Mouse (Mus musculus): Measurements from ENCODE around the gene C1rb.
"Not testable (repeated sequence)": the region's sequence is repeated elsewhere in the genome, so short reads cannot be mapped to it uniquely, and the experiment has no call there.

Gene C1rb

DNA sequence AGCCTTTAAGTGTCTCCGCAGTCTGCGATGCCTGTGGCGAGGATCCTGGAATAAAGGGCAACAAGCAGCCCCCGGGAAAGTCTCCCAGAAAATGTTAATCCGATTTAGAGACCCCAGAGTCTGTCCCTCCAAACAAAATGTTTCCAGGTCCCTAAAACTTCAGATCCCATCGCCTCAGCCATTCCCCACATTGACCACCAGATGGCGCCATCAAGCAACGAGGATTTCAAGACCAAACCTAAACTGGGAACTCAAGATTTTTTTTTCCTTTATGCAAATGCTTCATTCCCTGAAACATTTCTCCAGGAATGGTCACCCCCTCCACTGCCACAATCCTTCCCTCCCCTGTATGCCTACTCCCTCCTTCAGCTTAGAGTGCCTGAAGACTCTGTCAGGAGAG is at the start of gene C1rb:
C1rb (plus strand) TSS at position 269 of the 400 bp plus-strand sequence.
- peak; percentile 64 for DNase-seq

DNA sequence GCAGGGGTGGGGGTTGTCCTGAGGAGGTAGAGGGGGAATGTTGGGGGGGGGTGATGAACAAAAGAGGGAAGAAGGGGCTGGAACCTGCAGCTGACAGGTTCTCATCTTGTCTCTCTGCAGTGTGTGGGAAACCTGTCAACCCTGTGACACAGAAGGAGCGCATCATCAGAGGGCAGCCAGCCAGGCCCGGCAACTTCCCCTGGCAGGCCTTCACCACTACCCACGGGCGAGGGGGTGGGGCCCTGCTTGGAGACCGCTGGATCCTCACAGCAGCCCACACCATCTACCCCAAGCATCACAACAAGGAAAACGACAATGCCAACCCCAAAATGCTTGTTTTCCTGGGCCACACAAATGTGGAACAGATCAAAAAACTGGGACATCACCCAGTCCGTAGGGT is 48.0 kb upstream of the C1rb start:
- peak; percentile 38 for DNase-seq

DNA sequence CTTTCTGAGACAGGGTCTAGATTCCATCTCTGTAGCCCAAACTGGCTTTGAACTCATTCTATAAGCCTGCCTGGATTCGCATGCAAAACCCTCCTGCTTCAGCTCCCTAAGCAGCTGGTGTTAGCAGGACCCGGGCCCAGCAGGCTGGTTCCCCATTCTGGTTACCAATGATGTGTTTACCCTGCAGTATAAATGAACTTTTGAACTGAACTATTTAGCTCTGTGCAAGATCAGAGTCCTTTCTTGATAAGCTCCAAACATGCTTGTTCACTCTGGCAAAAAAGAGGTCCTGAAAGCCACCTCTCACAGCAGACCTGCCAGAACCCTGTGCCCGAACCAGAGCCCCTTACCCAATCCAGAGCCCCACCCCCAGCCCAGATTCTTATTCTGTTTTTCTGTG is 42.2 kb upstream of the C1rb start:
- no peak for DNase-seq

DNA sequence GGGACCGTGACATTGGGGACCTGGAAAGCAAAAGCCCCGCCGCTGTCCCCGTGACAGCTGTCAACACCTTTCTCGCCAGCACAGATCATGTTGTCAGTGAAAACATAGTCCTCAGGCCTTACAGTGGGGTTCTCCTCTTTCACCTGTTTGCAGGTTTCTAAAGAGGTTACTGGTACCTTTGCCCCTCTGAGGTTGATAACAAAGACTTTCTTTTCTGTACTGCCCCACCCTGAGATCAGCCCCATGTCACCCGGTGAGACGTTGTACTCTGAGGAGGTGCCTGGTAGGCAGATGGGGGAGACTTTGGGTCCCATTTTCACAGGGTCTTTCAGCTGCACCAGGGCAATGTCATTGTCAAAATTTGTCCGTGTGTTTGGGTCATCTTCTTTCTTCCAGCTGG is 39.0 kb upstream of the C1rb start:
- DNase-seq = no peak

DNA sequence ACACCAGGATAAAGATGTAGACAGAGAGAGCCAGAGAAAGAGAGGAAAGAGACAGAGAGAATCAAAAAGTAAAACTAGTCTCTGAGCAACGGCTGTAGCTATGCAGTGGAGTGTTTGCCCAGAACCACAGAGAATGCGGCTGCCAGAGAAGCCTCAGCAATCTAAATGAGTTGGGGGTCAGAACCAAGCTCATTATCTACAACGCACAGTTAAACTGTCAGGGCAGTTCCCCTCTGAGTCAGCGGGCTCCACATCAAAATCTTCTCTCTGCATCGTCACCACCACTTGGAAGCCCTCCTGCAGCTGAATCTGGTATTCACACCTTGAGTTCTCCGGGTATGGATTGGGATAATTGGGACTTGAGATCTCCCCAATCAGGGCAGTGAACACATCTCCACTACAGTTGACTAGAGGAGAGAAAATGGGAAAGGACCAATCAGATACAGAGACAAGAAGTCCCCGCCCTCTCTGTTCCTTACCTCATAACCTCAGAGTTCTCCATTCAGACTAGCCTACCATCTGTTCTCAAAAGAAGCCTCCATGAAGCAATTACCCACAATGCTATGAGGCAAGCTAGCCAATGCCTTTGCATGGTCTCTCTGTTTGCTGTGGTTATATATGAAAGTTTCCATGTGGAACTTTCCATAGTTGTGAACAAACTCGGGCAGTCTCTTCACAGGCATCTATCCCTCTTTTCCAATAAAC is 33.8 kb upstream of the C1rb start:
- not testable (repeated sequence) for DNase-seq

DNA sequence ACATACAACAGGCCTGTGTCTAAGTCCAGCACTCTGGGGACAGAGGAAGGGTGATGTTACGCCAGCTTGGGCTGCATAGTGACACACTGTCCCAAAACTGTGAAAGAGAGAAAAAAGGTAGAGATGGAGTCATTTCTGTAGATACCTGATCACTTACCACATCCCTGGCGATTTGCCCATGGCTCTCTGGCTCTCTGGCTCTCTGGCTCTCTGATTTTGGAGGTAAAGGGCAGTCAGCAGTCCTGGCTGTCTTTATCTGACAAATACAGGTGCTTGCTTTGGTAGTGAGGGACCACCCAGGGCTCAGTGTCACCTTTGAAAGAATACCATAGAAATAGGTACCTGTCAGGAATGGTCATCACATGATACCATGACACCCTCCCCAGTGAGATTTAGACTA is 28.9 kb upstream of the C1rb start:
- DNase-seq = not testable (repeated sequence)

DNA sequence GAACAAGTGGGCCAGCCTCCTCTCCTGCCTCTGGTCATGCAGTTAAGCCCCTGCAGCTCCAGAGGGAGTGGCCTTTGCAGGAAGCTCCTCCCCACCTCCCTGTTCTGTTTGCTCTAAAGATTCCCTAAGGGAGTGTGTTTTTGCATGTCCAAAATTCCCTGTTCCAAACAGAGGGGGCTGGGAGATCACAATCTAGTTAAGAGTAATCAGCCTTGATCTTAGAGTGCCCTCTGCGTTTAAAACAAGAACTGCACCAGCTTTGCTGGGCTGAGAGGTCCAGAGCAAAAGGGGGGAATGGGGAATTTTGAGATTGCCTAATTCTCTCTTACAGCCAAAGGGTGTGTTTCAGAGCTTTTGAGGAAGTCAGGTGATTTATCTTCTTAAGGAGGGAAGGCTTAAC is 27.8 kb upstream of the C1rb start, which contains the start of gene C1s1:
C1s1 (minus strand) TSS at position 76 of the 400 bp plus-strand sequence.
- DNase-seq = peak; percentile 52

DNA sequence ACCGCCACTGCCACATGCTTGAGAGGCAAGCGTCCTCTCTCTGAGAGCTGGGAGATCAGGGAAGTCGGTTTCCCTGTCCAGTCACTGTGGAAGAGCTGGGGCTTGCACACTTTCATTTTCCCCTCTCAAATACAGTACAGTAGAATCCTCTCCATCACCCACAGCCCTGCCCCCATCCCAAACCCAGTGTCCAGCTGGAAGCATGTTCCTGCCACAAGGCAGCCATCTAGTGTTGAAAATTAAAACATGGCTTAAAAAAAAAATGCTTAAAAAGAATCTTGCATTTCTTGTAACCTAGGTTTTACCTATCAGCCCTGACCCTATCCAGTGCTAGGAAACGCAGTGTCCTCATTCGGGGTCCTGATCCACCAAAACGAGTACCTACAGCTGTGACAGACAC is 25.6 kb upstream of the C1rb start:
- DNase-seq = peak; percentile 42

DNA sequence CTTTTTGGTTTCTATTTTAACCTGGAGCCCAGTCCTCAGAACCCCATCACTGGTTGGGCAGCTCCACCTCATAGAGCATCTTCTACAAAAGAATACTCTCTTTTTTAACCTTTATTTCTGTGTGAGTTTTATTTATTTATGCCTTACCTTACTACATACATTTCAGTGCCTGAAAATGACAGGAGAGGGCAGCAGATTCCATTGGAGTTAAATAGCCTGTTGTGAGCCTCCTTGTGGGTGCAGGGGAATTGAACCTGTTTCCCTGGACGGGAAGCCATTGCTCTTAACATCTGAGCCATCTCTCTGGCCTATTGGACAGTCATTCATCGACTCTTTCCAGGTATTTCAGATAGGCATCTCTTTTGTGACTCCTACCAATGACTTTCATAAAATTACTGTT is 24.7 kb upstream of the C1rb start:
- no peak for DNase-seq

DNA sequence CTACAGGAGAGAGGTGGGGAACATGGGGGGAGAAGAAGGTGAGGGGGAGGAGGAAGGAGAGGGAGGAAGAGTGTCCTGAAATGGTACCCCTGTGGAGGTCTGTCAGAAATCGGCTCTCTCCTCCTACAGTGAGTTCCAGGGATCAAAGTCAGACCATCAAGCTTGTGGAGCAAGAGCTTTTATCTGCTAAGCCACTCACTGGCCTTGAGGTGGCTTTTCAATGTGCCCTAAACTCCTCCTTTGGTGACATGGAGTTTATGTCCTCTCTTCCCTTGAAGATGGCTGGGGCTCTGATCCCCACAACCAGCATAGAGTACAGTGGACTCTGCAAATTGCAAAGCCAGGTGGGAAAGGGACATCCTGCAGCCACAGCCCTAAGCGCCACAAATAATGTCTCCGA is 22.1 kb upstream of the C1rb start:
- not testable (repeated sequence) for DNase-seq

DNA sequence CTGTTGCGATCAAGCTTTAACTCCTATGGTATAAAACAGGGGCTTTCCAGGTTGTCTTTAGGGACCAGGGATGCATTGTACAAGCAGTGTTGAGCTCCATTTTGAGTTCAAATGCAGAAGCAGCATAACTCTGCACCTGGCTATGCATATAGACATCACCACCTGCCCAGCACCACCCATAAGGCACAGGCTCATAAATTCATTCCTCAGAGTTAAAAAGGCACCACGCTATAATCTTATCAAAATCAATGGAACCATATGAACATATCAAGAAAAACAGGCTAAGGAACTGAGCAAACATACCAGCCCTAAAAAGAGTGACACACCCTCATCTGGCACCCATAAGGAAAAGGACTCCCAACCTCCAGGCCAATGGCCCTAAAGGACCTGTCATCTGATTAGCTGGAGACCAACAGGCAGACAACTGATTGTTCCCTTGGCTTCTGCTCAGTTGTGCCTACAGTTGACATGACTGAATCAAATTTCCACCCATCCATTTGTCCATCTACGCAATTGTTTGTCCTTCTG is 21.0 kb upstream of the C1rb start:
- no peak for DNase-seq

DNA sequence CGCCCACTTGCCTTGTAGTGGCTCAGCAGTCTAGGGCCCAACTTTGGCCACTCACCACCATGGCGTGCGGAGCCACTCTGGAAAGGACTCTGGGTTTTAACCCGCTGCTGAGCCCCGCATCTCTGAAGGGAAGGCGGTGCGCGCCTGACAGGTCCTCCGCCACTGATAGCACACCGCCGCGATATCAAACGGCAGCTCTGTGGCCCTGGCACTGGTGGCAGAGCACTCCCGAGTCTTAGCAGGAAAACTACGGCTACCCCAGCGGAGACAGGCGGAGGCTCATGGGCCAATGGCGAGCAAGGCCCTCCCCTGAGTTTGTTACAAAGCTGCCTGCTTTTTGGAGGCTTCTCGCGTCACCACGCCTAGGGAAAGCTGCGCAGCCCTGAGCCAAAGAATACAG is 17.3 kb upstream of the C1rb start:
- no peak for DNase-seq

DNA sequence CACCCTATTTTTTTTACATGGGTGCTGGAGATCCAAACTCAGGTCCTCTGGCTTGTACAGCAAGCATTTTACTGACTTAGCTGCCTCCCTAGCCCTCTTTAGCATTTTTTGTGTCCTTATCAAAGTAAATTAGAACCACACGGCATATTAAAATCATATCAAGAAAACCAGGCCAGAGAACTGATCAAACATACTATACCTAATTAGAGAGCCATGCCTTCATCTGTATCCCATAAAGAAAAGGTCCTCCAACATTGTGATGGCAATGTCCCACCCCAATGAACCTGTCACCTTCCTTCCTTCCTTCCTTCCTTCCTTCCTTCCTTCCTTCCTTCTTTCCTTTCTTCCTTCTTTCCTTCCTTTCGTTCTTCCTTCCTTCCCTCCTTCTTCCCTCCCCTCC is 14.1 kb upstream of the C1rb start:
- DNase-seq = not testable (repeated sequence)

DNA sequence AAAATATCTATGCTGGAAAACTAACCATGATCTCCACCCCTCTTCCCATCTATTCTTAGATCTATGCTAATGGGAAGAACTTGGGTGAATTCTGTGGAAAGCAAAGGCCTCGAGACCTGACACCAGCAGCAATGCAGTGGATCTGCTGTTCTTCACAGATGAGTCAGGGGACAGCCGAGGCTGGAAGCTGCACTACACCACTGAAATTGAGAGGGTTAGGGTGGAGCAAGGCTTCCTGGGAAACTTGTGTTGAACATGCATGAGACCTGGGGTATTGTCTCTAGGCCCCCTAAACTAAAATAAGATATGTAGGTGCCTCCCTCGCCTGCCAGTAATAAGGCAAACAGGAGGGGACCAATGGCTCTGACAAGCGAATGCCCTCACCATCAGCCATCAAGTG is 8.9 kb upstream of the C1rb start:
- not testable (repeated sequence) for DNase-seq

DNA sequence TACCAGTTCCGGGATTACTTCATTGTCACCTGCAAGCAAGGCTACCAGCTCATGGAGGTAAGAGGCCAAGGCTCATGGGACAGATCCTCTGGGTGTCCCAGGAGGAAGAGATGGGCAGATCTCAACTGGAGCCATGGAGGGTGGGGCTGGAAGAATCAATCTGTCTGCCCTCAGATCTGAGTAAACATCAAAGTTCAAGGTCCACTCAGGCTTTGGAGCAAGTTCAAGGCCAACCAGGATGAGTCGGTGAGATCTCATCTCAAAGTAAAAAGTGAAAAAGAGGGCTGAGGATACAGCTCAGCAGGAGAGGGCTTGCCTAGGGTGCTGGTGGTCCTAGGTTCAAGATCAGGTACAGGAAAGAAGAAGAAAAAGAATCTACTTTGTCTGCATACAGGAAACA is 8.5 kb upstream of the C1rb start:
- not testable (repeated sequence) for DNase-seq

DNA sequence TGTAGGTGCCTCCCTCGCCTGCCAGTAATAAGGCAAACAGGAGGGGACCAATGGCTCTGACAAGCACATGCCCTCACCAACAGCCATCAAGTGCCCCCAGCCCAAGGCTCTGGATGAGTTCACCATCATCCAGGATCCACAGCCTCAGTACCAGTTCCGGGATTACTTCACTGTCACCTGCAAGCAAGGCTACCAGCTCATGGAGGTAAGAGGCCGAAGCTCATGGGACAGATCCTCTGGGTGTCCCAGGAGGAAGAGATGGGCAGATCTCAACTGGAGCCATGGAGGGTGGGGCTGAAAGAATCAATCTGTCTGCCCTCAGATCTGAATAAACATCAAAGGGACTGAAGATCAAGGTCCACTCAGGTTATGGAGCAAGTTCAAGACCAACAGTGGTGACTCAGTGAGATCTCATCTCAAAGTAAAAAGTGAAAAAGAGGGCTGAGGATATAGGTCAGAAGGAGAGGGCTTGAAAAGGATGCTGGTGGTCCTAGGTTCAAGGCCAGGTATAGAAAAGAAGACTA is 5.1 kb downstream of the C1rb start:
- DNase-seq = not testable (repeated sequence)

DNA sequence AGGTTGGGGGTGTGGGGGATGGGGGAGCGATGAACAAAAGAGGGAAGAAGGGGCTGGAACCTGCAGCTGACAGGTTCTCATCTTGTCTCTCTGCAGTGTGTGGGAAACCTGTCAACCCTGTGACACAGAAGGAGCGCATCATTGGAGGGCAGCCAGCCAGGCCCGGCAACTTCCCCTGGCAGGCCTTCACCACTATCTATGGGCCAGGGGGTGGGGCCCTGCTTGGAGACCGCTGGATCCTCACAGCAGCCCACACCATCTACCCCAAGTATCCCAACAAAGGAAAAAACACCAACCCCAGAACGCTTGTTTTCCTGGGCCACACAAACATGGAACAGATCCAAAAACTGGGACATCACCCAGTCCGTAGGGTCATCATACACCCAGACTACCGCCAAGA is 10.1 kb downstream of the C1rb start:
- not testable (repeated sequence) for DNase-seq

DNA sequence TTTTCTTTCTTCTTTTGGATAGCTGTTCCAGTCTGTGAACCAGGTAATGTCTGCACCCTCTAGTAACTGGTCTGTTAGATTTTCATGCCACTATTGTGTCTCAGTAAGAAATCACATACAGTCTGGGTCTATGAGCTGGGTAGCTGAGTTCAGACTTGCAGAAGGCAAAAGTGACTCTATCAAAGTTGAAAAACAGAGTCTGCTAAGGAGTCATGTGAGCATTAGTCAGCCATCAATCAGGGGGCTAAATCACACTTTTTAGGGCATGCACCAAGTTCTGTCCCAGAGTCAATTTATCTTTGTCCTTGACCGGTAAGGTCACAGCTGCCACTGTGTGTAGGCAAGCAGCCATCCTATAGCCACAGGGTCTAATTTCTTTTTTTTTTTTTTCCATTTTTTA is 12.1 kb downstream of the C1rb start:
- DNase-seq = no peak

DNA sequence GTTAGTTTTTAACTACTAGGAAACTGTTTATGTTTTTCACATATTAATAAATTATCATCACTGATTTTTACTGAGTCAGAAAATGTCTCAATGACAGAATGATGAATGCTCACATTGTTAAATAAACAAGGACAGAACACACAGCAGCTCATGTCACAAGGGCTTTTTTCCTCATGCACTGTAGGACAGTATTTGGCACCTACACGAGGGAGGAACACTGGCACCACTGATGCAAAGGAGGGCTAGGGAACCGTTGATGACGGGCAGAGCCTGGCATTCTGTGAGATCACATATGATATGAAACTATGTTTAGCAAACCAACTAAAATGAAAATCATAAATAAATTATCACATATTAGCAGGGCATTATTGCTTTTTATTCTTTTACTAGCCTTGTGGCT is 14.8 kb downstream of the C1rb start:
- DNase-seq = no peak

DNA sequence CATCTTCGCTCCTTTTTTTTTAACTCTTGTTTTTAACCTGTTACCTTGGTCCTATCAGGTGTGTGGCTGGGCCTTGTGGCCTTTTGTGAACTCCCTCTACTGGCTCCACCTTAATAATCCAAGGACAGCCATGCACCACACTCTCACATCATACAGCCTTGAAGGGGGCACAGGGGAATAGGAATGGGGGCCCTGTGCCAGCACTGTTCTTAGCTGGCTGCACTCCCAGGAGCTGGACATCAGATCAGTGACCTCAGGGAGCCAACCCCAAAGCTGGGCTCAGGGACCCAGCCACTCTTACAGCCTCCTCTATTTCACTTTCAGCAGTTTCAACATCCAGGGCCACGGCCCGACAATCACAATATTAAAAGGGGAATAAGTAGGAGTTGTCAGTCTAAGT is 15.7 kb downstream of the C1rb start:
- DNase-seq = no peak

DNA sequence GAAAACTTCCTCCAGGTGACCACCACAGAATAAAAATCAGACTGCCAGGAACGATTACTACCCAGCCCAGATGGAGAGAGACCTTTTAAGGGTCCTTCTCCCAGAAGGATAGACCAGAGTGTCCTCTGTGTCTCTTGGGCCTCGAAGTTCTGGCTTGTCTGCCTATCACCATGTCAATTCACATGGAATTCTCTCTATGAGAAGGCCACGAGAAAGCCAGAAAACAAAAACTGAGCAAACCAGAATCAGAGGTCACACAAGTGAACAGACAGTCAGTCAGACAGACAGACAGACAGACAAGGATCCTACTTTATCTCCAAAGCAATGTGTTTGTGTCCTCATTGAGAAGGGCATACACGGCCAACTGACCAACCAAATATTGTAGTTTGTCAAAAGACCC is 16.2 kb downstream of the C1rb start:
- DNase-seq = no peak

DNA sequence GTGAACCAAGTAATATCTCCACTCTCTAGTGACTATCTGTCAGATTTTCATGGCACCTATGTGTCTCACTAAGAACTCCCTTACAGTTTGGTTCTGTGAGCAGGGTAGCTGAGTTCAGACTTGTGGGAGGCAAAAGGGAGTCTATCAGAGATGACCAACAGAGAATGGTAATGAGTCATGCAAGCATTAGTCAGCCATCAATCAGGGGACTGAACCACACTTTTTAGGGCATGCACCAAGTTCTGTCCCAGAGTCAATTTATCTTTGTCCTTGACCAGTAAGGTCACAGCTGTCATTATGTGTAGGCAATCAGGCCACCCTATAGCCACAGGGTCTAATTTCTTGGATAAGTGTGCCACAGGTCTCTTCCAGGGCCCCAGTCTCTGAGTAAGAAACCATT is 18.7 kb downstream of the C1rb start:
- DNase-seq = no peak

DNA sequence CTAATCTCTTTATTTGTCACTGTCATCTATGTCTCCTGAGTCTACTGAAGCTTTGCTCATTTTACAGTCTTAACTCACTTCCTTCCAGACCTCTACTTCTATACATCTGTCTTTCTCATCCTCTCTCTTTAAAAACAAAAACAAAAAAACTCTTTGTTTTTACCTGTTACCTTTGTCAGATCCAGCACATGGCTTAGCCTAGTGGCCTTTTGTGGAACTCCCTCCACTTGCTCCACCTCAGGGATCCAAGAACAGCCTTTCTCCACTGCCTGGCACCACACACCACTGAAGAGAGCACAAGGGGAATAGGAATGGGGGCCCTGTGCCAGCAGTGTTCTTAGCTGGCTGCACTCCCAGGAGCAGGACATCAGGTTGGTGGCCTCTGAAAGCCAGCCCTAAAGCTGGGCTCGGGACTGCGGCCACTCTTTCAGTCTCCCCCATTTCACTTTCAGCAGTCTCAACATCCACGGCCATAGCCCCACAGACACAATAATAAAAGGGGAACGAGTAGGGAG is 22.1 kb downstream of the C1rb start:
- DNase-seq = no peak

DNA sequence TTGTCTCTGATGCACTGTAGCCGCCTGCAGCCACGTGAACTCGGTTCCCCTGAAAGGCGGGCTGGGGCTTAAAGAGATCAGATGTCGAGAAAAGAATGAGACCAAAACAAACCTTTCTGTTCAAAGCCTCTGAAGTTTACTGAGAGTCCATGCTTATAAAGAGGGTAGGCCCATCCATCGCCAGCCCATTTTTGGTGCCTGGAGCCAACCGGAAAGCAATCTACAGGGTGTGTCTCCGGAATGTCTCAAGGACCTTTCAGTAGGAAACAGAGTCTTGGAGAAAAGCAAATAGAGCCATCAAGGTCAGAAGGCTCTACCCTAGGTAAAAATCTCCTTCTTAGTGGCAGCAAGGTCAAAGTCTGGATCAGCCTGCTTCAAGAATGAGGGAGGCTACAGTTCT is 23.0 kb downstream of the C1rb start:
- DNase-seq = no peak

DNA sequence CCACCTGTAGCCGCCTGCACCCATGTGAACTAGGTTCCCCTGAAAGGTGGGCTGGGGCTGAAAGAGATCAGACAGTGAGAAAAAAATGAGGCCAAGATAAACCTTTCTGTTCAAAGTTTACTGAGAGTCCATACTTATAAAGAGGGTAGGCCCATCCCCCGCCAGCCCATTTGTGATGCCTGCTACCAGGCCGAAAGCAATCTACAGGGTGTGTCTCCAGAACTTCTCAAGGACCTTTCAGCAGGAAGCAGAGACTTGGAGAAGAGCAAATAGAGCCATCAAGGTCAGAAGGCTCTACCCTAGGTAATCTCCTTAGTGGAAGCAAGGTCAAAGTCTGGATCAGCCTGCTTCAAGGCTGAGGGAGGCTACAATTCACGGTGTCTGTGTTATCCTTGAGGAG is 31.9 kb downstream of the C1rb start:
- no peak for DNase-seq

Measured in right cerebral cortex, postnatal 14 days (tissue).